In genomic region chr19:57313226-57313625, GRCm38 (mm10) we compare ENCODE assay signal across 11 mouse cellular contexts. TPM values are rescaled to one million over a fixed set of nuclear protein-coding genes. Genes with fewer than 3 reads are reported as not detected.
DNase-seq lines count a peak whose midpoint lies in the region; ATAC-seq and TF ChIP-seq lines count a peak whose summit lies in the region.
"Had no signal": no experiment of that assay in that cellular context is flagged by ENCODE, and none has a peak within 500 bp of the region (broad histone marks: within the 10 kb centered on the region; RNA-seq: fewer than 3 reads in every experiment).

No protein-coding gene starts in this region.

- TF ChIP-seq CTCF in kidney, adult 2 months (conservative IDR thresholded peaks at IDR 0.05; ENCODE audit: insufficient read depth, insufficient read length, low read depth, low read length): no peak

- no peak for ATAC-seq in forebrain, embryonic 13.5 days
- ATAC-seq in forebrain, embryonic 12.5 days (ENCODE audit: low FRiP score): no peak
- ATAC-seq in kidney, embryonic 16.5 days (ENCODE audit: low FRiP score, low TSS enrichment): no peak
- no peak for ATAC-seq in intestine, embryonic 15.5 days
- no peak for ATAC-seq in midbrain, embryonic 15.5 days (replicated peaks)

- WGBS in forebrain, embryonic 13.5 days: 80% methylated on average over 10 of the region's 10 CpGs
- 82% methylated on average over 10 of the region's 10 CpGs for WGBS in forebrain, embryonic 12.5 days
- 47% methylated on average over 10 of the region's 10 CpGs for WGBS in kidney, adult 2 months
- WGBS in kidney, embryonic 16.5 days: 60% methylated on average over 10 of the region's 10 CpGs
- 55% methylated on average over 10 of the region's 10 CpGs for WGBS in intestine, embryonic 15.5 days
- 76% methylated on average over 10 of the region's 10 CpGs for WGBS in midbrain, embryonic 15.5 days

- H3K27me3 ChIP-seq in forebrain, embryonic 13.5 days: peaks cover 16% of the 10 kb centered on the region; the same call in 1 of the 2 replicates
- peaks cover 41% of the 10 kb centered on the region for H3K27me3 ChIP-seq in forebrain, embryonic 12.5 days
- no peaks in the 10 kb centered on the region for H3K27me3 ChIP-seq in kidney, adult 2 months (replicated peaks; ENCODE audit: control insufficient read depth, insufficient read depth, low read length)
- 0 out of 2 replicates have a peak, but pooled peaks cover 3% of the 10 kb centered on the region for H3K27me3 ChIP-seq in kidney, embryonic 16.5 days (ENCODE audit: insufficient read depth, low read length)
- H3K27me3 ChIP-seq in intestine, embryonic 15.5 days (replicated peaks): peaks cover 3% of the 10 kb centered on the region; the same call in 1 of the 2 replicates
- no peaks in the 10 kb centered on the region for H3K27me3 ChIP-seq in midbrain, embryonic 15.5 days (replicated peaks)

- no peaks in the 10 kb centered on the region for H3K9me3 ChIP-seq in forebrain, embryonic 13.5 days (replicated peaks)
- H3K9me3 ChIP-seq in forebrain, embryonic 12.5 days: no peaks in the 10 kb centered on the region
- no peaks in the 10 kb centered on the region for H3K9me3 ChIP-seq in kidney, embryonic 16.5 days (ENCODE audit: low read length)
- H3K9me3 ChIP-seq in intestine, embryonic 15.5 days: no peaks in the 10 kb centered on the region
- H3K9me3 ChIP-seq in midbrain, embryonic 15.5 days: no peaks in the 10 kb centered on the region

- no peak overlapping the region for H3K9ac ChIP-seq in forebrain, embryonic 13.5 days
- H3K9ac ChIP-seq in forebrain, embryonic 12.5 days: no peak overlapping the region
- H3K9ac ChIP-seq in kidney, embryonic 16.5 days (replicated peaks; ENCODE audit: low read length): no peak overlapping the region
- no peak overlapping the region for H3K9ac ChIP-seq in intestine, embryonic 15.5 days
- H3K9ac ChIP-seq in midbrain, embryonic 15.5 days: no peak overlapping the region

- H3K36me3 ChIP-seq in forebrain, embryonic 13.5 days (ENCODE audit: poor library complexity, severe bottlenecking): no peaks in the 10 kb centered on the region
- no peaks in the 10 kb centered on the region for H3K36me3 ChIP-seq in forebrain, embryonic 12.5 days (replicated peaks)
- H3K36me3 ChIP-seq in kidney, adult 2 months (ENCODE audit: control insufficient read depth, insufficient read depth, low read length): no peaks in the 10 kb centered on the region
- no peaks in the 10 kb centered on the region for H3K36me3 ChIP-seq in kidney, embryonic 16.5 days (ENCODE audit: insufficient read depth, low read length)
- H3K36me3 ChIP-seq in intestine, embryonic 15.5 days: no peaks in the 10 kb centered on the region
- H3K36me3 ChIP-seq in midbrain, embryonic 15.5 days (replicated peaks): no peaks in the 10 kb centered on the region

- TF ChIP-seq POLR2A in kidney, adult 2 months (IDR thresholded peaks at IDR 0.05; ENCODE audit: low read depth, low read length): no peak

- H3K4me3 ChIP-seq in forebrain, embryonic 13.5 days: no peak overlapping the region
- H3K4me3 ChIP-seq in forebrain, embryonic 12.5 days (replicated peaks): no peak overlapping the region
- peak overlapping the region; percentile 21; the same call in 1 of the 2 replicates for H3K4me3 ChIP-seq in kidney, adult 2 months (ENCODE audit: insufficient read depth, low read depth, low read length)
- H3K4me3 ChIP-seq in kidney, embryonic 16.5 days (ENCODE audit: low read length): no peak overlapping the region
- H3K4me3 ChIP-seq in intestine, embryonic 15.5 days (replicated peaks): no peak overlapping the region
- H3K4me3 ChIP-seq in midbrain, embryonic 15.5 days: peak overlapping the region; percentile 68

- H3K27ac ChIP-seq in forebrain, embryonic 13.5 days: no peak overlapping the region
- H3K27ac ChIP-seq in forebrain, embryonic 12.5 days: no peak overlapping the region
- peak overlapping the region; percentile 93 for H3K27ac ChIP-seq in kidney, adult 2 months (ENCODE audit: insufficient read depth, low read depth, low read length)
- no peak overlapping the region for H3K27ac ChIP-seq in kidney, embryonic 16.5 days (ENCODE audit: low read length)
- H3K27ac ChIP-seq in intestine, embryonic 15.5 days: no peak overlapping the region
- peak overlapping the region; percentile 89; the same call in 1 of the 2 replicates for H3K27ac ChIP-seq in midbrain, embryonic 15.5 days

- peaks cover 9% of the 10 kb centered on the region for H3K4me1 ChIP-seq in forebrain, embryonic 13.5 days
- H3K4me1 ChIP-seq in forebrain, embryonic 12.5 days: peaks cover 15% of the 10 kb centered on the region
- peaks cover 24% of the 10 kb centered on the region; the same call in 1 of the 2 replicates for H3K4me1 ChIP-seq in kidney, adult 2 months (ENCODE audit: control insufficient read depth, insufficient read depth, low read length)
- peaks cover 11% of the 10 kb centered on the region for H3K4me1 ChIP-seq in kidney, embryonic 16.5 days (ENCODE audit: insufficient read depth, low read length)
- H3K4me1 ChIP-seq in intestine, embryonic 15.5 days (replicated peaks): peaks cover 15% of the 10 kb centered on the region
- H3K4me1 ChIP-seq in midbrain, embryonic 15.5 days: peaks cover 20% of the 10 kb centered on the region

- DNase-seq in kidney, adult 2 months: peak; percentile 86
- DNase-seq in layer of hippocampus, postnatal 10 days (ENCODE audit: low spot score in 2 of 2): no peak
- DNase-seq in adrenal gland, postnatal 4 days (ENCODE audit: low spot score in 2 of 2): no peak
- DNase-seq: left cerebral cortex, postnatal 4 days; lung, postnatal 36 days; right cerebral cortex, postnatal 25 days had no signal

- H3K4me2 ChIP-seq in forebrain, embryonic 13.5 days: peak overlapping the region; percentile 12
- no peak overlapping the region for H3K4me2 ChIP-seq in forebrain, embryonic 12.5 days
- H3K4me2 ChIP-seq in kidney, embryonic 16.5 days (replicated peaks; ENCODE audit: low read depth, low read length): no peak overlapping the region
- peak overlapping the region; percentile 90 for H3K4me2 ChIP-seq in intestine, embryonic 15.5 days (replicated peaks)
- H3K4me2 ChIP-seq in midbrain, embryonic 15.5 days: peak overlapping the region; percentile 90

RNA-seq across cellular contexts. Expression of gene Ablim1, which starts 1.5 kb away (rescaled TPM):
- 16.5 and 19.2 TPM in 2 replicates for polyA plus RNA-seq in forebrain, embryonic 13.5 days (2015; fragmentation: Nextera tagmentation; extraction: Ambion mirVana)
- polyA plus RNA-seq in forebrain, embryonic 12.5 days (2016; fragmentation: Nextera tagmentation; extraction: Ambion mirVana): 16.5 and 17.7 TPM in 2 replicates
- 34.7 and 38.3 TPM in 2 replicates for polyA plus RNA-seq in kidney, adult 2 months (2012; rRNA removed)
- 39.3 and 43.2 TPM in 2 replicates for polyA plus RNA-seq in kidney, embryonic 16.5 days (2015; fragmentation: Nextera tagmentation; extraction: Ambion mirVana)
- polyA plus RNA-seq in intestine, embryonic 15.5 days (2015; fragmentation: Nextera tagmentation; extraction: Ambion mirVana): 28.0 and 31.2 TPM in 2 replicates
- 57.4 and 64.5 TPM in 2 replicates for polyA plus RNA-seq in midbrain, embryonic 15.5 days (2015; fragmentation: Nextera tagmentation; extraction: Ambion mirVana)
- 10 to 100 TPM; 81.9 to 87.6 TPM for total RNA-seq in layer of hippocampus, postnatal 10 days (2021)
- 10 to 100 TPM; 50.9 to 59.8 TPM for total RNA-seq in adrenal gland, postnatal 4 days (2021)

RNA-seq across cellular contexts. Expression of gene Fam160b1, which starts 47.3 kb away (rescaled TPM):
- polyA plus RNA-seq in forebrain, embryonic 13.5 days (2015; fragmentation: Nextera tagmentation; extraction: Ambion mirVana): 11.6 and 12.7 TPM in 2 replicates
- 15.7 and 16.7 TPM in 2 replicates for polyA plus RNA-seq in forebrain, embryonic 12.5 days (2016; fragmentation: Nextera tagmentation; extraction: Ambion mirVana)
- 7.3 and 8.0 TPM in 2 replicates for polyA plus RNA-seq in kidney, adult 2 months (2012; rRNA removed)
- 13.1 and 14.3 TPM in 2 replicates for polyA plus RNA-seq in kidney, embryonic 16.5 days (2015; fragmentation: Nextera tagmentation; extraction: Ambion mirVana)
- 11.7 and 12.8 TPM in 2 replicates for polyA plus RNA-seq in intestine, embryonic 15.5 days (2015; fragmentation: Nextera tagmentation; extraction: Ambion mirVana)
- 12.9 and 14.1 TPM in 2 replicates for polyA plus RNA-seq in midbrain, embryonic 15.5 days (2015; fragmentation: Nextera tagmentation; extraction: Ambion mirVana)
- 10 to 100 TPM; 21.5 to 23.1 TPM for total RNA-seq in layer of hippocampus, postnatal 10 days (2021)
- total RNA-seq in adrenal gland, postnatal 4 days (2021): 10 to 100 TPM; 28.6 to 30.0 TPM

Comparison
In these comparisons a context has a peak if more than half of its experiments do, and no peak if none do; other contexts are left out.
1. H3K27ac ChIP-seq: peak in kidney, adult 2 months (single experiment) and midbrain, embryonic 15.5 days (single experiment); none in forebrain, embryonic 13.5 days (single experiment), forebrain, embryonic 12.5 days (single experiment), kidney, embryonic 16.5 days (single experiment) and intestine, embryonic 15.5 days (single experiment).
2. H3K4me2 ChIP-seq: peak in forebrain, embryonic 13.5 days (single experiment), intestine, embryonic 15.5 days (single experiment) and midbrain, embryonic 15.5 days (single experiment); none in forebrain, embryonic 12.5 days (single experiment) and kidney, embryonic 16.5 days (single experiment).
3. H3K4me3 ChIP-seq: peak in kidney, adult 2 months (single experiment) and midbrain, embryonic 15.5 days (single experiment); none in forebrain, embryonic 13.5 days (single experiment), forebrain, embryonic 12.5 days (single experiment), kidney, embryonic 16.5 days (single experiment) and intestine, embryonic 15.5 days (single experiment).